Mouse (Mus musculus): ENCODE data around the gene 2410002F23Rik. TPM values are rescaled to one million over a fixed set of nuclear protein-coding genes. Genes with fewer than 3 reads are reported as not detected.
"Not testable (repeated sequence)": the region's sequence is repeated elsewhere in the genome, so short reads cannot be mapped to it uniquely, and the experiment has no call there.

The 2410002F23Rik gene
- polyA plus RNA-seq (2014; fragmentation: Nextera tagmentation; extraction: Ambion mirVana): 143 TPM in 2 replicates

DNA sequence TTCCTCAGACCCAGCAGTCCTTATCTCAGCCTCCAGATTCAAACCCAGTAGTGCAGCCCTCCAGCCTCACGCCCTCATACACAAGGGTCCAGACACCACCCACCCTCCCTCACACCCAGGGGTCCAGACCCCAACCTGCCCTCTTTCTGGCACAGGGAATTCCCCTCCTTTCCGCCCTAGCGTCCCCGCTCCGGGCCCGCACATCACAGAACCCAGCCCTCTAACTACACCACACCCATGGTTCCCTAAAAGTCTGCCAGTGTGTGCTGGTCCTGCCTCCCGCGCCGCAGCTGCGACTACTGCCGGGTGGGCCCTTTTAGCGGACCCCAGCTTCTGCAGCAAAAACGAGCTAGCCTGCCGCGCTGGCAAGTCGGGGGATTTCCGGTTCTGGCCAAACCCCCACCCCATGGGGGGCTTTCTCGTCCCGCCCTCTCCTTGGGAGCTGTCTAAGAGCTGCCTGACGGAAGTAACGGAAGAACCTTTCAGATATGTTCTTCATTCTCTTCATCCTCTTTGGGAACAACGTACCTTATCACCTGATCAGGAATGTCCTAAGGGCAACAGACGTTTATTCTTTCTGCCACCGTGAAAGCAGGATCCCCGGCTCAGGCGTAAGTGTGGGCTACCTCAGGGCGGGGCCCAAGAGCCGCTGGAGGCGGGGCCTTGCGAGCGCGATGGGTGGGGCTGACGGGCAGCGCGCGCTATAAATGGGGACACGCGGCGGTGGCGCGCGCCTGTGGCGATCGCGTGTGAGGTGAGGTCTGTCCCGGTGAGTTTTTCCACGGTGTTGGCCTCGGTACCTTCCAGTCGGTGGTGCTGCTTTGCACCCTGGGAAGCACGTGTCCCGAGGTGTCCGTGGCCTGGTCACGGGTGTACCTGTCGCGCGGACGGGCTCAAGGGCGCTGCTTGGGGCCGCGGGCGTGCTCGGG is at the start of gene 2410002F23Rik, which contains the start of gene 1700028J19Rik:
Gene 2410002F23Rik, plus strand, starts transcription at position 668 of the 929 bp plus-strand sequence.
Gene 1700028J19Rik, minus strand, starts transcription at position 641 of the 929 bp plus-strand sequence.
- H3K4me3 ChIP-seq (ENCODE audit: low read depth, low read length): peak within 1 kb of the TSS; percentile 90
- H3K27ac ChIP-seq (ENCODE audit: low read depth, low read length): peak within 1 kb of the TSS; percentile 84
- H3K27me3 ChIP-seq (ENCODE audit: control insufficient read depth, insufficient read depth, low read length): no peaks in the 10 kb centered on the region
- H3K9ac ChIP-seq (ENCODE audit: low read length): peak within 1 kb of the TSS; percentile 94
- no peaks in the 10 kb centered on the region for H3K9me3 ChIP-seq (ENCODE audit: control insufficient read depth, low read length)
- DNase-seq (ENCODE audit: low spot score) (peak; percentile 93), ATAC-seq (ENCODE audit: insufficient read depth, low FRiP score, low TSS enrichment) (peak; percentile 81)
- H3K36me3 ChIP-seq (ENCODE audit: control insufficient read depth, insufficient read depth, low read length): peaks cover 16% of the 10 kb centered on the region
- peaks cover 10% of the 10 kb centered on the region for H3K4me1 ChIP-seq (ENCODE audit: control insufficient read depth, insufficient read depth, low read length)
- WGBS: under 1% methylated on average over 62 of the region's 62 CpGs
- H3K4me2 ChIP-seq (ENCODE audit: low read depth): peak within 1 kb of the TSS; percentile 75

DNA sequence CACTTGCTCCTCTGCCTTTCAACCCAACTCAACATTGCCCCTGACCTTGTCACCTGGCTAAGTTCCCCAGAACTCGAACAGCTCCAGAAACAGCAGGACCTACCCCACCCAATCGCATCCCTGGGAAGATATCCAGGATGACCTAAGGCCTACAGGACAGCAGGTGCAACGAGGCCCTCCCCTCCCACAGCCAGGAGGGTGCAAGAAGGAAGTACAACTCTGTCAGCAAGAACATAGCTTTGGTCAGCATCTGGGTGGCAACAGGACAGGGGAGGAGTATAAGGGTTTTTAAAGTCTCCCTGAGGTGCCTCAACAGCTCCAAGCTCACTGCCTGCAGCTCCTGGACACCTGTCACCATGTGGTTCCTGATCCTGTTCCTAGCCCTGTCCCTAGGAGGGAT is 48.6 kb upstream of the 2410002F23Rik start, which contains the start of gene Klk1b3:
Gene Klk1b3, plus strand, starts transcription at position 301 of the 400 bp plus-strand sequence.
- H3K9ac ChIP-seq (ENCODE audit: low read length): no peak within 1 kb of the TSS
- H3K4me1 ChIP-seq (ENCODE audit: control insufficient read depth, insufficient read depth, low read length): no peaks in the 10 kb centered on the region
- ATAC-seq (ENCODE audit: insufficient read depth, low FRiP score, low TSS enrichment): no peak

DNA sequence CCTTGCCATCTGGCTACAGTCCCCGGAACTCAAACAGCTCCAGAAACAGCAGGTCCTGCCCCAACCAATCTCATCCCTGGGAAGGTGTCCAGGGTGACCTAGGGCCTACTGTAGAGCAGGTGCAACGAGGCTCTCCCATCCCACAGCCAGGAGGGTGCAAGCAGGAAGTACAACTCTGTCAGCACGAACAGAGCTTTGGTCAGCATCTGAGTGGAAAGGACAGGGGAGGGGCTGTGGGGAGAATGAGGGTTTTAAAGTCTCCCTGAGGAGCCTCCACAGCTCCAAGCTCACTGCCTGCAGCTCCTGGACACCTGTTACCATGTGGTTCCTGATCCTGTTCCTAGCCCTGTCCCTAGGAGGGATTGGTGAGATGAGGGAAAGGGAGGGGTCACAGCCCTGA is 39.4 kb upstream of the 2410002F23Rik start, which contains the start of gene Klk1b4:
Gene Klk1b4, plus strand, starts transcription at position 301 of the 400 bp plus-strand sequence.
- WGBS: 45% methylated on average over 3 of the region's 3 CpGs
- H3K36me3 ChIP-seq (ENCODE audit: control insufficient read depth, insufficient read depth, low read length); ATAC-seq (ENCODE audit: insufficient read depth, low FRiP score, low TSS enrichment); H3K4me2 ChIP-seq (ENCODE audit: low read depth); H3K9ac ChIP-seq (ENCODE audit: low read length); H3K4me3 ChIP-seq (ENCODE audit: low read depth, low read length); H3K9me3 ChIP-seq (ENCODE audit: control insufficient read depth, low read length); H3K4me1 ChIP-seq (ENCODE audit: control insufficient read depth, insufficient read depth, low read length); DNase-seq (ENCODE audit: low spot score); H3K27me3 ChIP-seq (ENCODE audit: control insufficient read depth, insufficient read depth, low read length); H3K27ac ChIP-seq (ENCODE audit: low read depth, low read length): not testable (repeated sequence)

More for the DNA sequence above, 48.6 kb upstream of the 2410002F23Rik start, which contains the start of gene Klk1b3:
- H3K36me3 ChIP-seq (ENCODE audit: control insufficient read depth, insufficient read depth, low read length): no peaks in the 10 kb centered on the region
- DNase-seq (ENCODE audit: low spot score): no peak
- no peaks in the 10 kb centered on the region for H3K27me3 ChIP-seq (ENCODE audit: control insufficient read depth, insufficient read depth, low read length)
- WGBS: 64% methylated on average over 3 of the region's 3 CpGs
- no peak within 1 kb of the TSS for H3K27ac ChIP-seq (ENCODE audit: low read depth, low read length)
- H3K9me3 ChIP-seq (ENCODE audit: control insufficient read depth, low read length): no peaks in the 10 kb centered on the region
- no peak within 1 kb of the TSS for H3K4me2 ChIP-seq (ENCODE audit: low read depth)
- H3K4me3 ChIP-seq (ENCODE audit: low read depth, low read length): no peak within 1 kb of the TSS

DNA sequence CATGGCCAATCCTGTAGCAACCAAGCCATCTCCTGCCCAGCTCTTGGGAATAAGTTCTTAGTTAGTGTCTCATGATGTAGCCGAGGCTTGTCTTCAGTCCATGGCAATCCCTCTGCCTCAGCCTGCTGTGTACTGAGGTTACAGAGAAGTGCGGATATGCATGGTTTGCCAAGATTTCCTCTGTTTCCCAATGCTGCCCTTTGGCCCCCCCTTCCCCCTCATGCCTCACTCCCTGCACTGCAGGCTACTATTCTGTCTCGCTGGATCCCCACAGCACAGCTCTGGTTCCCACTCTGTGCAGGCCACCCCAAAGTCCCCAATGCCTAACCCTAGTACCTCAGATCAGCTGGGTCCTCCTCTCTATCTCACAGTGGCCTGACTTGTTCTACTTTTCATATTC is 38.2 kb upstream of the 2410002F23Rik start:
- WGBS: 86% methylated on average over 3 of the region's 3 CpGs
- Histone ChIP-seq H3K27ac (ENCODE audit: low read depth, low read length) (no peak overlapping the region), H3K9me3 (ENCODE audit: control insufficient read depth, low read length) (no peaks in the 10 kb centered on the region), H3K4me1 (ENCODE audit: control insufficient read depth, insufficient read depth, low read length) (no peaks in the 10 kb centered on the region), H3K4me3 (ENCODE audit: low read depth, low read length) (no peak overlapping the region), H3K9ac (ENCODE audit: low read length) (no peak overlapping the region), H3K27me3 (ENCODE audit: control insufficient read depth, insufficient read depth, low read length) (no peaks in the 10 kb centered on the region), H3K36me3 (ENCODE audit: control insufficient read depth, insufficient read depth, low read length) (no peaks in the 10 kb centered on the region), H3K4me2 (ENCODE audit: low read depth) (no peak overlapping the region)
- ATAC-seq (ENCODE audit: insufficient read depth, low FRiP score, low TSS enrichment) (no peak), DNase-seq (ENCODE audit: low spot score) (no peak)

DNA sequence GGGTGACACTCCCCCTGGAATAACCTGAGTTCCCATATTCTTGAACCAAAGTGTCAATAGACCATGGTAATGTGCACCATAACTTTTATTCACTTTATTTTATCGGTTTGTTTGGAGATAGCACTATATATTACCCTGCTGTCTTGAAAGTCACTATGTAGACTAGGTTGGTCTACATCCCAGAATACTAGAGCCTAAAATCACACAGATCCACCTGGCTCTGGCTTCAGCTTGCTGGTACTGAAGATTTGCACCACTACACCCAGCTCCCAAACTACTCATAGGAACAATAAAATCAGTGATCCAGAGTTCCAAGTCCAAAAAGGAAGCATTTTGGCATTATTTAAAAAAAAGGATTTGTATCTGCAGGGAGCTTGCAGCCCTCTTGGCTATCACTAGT is 30.9 kb upstream of the 2410002F23Rik start, which contains the start of gene Klk1b5:
Gene Klk1b5, plus strand, starts transcription at position 301 of the 400 bp plus-strand sequence.
- Histone ChIP-seq H3K27me3 (ENCODE audit: control insufficient read depth, insufficient read depth, low read length) (no peaks in the 10 kb centered on the region), H3K9me3 (ENCODE audit: control insufficient read depth, low read length) (no peaks in the 10 kb centered on the region), H3K4me1 (ENCODE audit: control insufficient read depth, insufficient read depth, low read length) (no peaks in the 10 kb centered on the region), H3K9ac (ENCODE audit: low read length) (no peak within 1 kb of the TSS), H3K36me3 (ENCODE audit: control insufficient read depth, insufficient read depth, low read length) (no peaks in the 10 kb centered on the region), H3K4me3 (ENCODE audit: low read depth, low read length) (no peak within 1 kb of the TSS), H3K4me2 (ENCODE audit: low read depth) (no peak within 1 kb of the TSS), H3K27ac (ENCODE audit: low read depth, low read length) (no peak within 1 kb of the TSS)
- DNase-seq (ENCODE audit: low spot score) (no peak), ATAC-seq (ENCODE audit: insufficient read depth, low FRiP score, low TSS enrichment) (no peak)
- WGBS: 79% methylated on average over 1 of the region's 1 CpGs

DNA sequence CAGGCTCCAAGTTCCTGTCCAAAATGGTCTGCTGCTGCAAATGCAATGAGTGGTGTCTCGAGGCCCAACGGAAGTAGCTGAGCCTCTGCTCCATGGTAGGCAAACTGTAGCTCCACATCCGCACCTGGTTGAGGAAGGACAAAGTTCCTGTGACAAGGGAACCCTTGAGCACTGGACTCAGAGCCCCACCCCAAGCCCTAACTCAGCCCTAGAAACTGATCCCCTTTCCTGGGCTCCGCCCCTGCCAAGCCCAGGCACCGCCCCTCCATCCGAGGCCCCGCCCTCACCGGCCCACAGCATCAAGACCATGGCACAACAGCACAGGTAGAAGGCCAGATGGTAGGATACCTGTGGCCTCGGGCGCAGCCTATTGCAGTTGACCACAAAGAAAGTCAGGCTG is 24.9 kb upstream of the 2410002F23Rik start:
- 75% methylated on average over 8 of the region's 10 CpGs for WGBS
- not testable (repeated sequence) for DNase-seq (ENCODE audit: low spot score)

DNA sequence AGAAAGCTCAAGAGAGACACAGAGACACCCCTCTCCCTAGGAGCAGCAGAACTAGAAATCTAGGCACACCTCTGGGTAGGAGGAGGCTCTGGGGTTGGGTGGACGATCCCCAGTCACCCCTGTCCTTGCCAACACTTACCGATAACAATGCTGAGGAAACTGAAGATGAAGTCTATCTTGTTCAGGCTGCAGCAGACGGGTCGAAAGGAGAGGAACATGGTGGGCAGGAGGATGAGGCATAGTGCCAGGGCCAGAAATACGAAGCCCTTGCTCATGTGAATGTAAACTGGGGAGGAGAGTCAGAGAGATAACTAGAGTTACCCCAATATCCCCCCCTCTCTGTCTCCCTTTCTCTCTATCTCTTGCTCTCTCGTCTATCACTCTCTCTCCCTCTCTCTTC is 24.2 kb upstream of the 2410002F23Rik start:
- not testable (repeated sequence) for H3K9me3 ChIP-seq (ENCODE audit: control insufficient read depth, low read length)
- WGBS: 82% methylated on average over 6 of the region's 6 CpGs

More for the DNA sequence above, 24.9 kb upstream of the 2410002F23Rik start:
- ATAC-seq (ENCODE audit: insufficient read depth, low FRiP score, low TSS enrichment); H3K36me3 ChIP-seq (ENCODE audit: control insufficient read depth, insufficient read depth, low read length); H3K27me3 ChIP-seq (ENCODE audit: control insufficient read depth, insufficient read depth, low read length); H3K4me2 ChIP-seq (ENCODE audit: low read depth); H3K9ac ChIP-seq (ENCODE audit: low read length); H3K4me1 ChIP-seq (ENCODE audit: control insufficient read depth, insufficient read depth, low read length); H3K4me3 ChIP-seq (ENCODE audit: low read depth, low read length); H3K27ac ChIP-seq (ENCODE audit: low read depth, low read length); H3K9me3 ChIP-seq (ENCODE audit: control insufficient read depth, low read length): not testable (repeated sequence)

DNA sequence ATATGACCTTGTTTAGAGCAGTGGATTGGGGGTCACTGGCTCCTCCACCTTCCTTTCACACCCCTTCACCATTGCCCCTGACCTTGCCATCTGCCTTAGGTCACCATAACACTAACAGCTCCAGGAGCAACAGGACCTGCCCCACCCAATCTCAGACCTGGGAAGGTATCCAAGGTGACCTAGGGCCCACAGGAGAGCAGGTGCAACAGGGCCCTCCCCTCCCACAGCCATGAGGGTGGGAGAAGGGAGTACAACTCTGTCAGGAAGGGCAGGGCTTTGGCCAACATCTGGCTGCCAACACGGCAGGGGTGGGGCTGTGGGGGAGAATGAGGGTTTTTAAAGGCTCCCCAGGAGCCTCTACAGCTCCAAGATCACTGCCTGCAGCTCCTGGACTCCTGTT is 21.4 kb upstream of the 2410002F23Rik start, which contains the start of gene Klk1:
Gene Klk1, plus strand, starts transcription at position 285 of the 400 bp plus-strand sequence.
- H3K4me3 ChIP-seq (ENCODE audit: low read depth, low read length): no peak within 1 kb of the TSS
- WGBS: 50% methylated on average over 1 of the region's 1 CpGs

More for the DNA sequence above, 24.2 kb upstream of the 2410002F23Rik start:
- DNase-seq (ENCODE audit: low spot score); ATAC-seq (ENCODE audit: insufficient read depth, low FRiP score, low TSS enrichment); H3K4me1 ChIP-seq (ENCODE audit: control insufficient read depth, insufficient read depth, low read length); H3K36me3 ChIP-seq (ENCODE audit: control insufficient read depth, insufficient read depth, low read length); H3K4me3 ChIP-seq (ENCODE audit: low read depth, low read length); H3K27me3 ChIP-seq (ENCODE audit: control insufficient read depth, insufficient read depth, low read length); H3K27ac ChIP-seq (ENCODE audit: low read depth, low read length); H3K4me2 ChIP-seq (ENCODE audit: low read depth); H3K9ac ChIP-seq (ENCODE audit: low read length): not testable (repeated sequence)

More for the DNA sequence above, 21.4 kb upstream of the 2410002F23Rik start, which contains the start of gene Klk1:
- Histone ChIP-seq H3K4me1 (ENCODE audit: control insufficient read depth, insufficient read depth, low read length) (no peaks in the 10 kb centered on the region), H3K27ac (ENCODE audit: low read depth, low read length) (no peak within 1 kb of the TSS), H3K9ac (ENCODE audit: low read length) (no peak within 1 kb of the TSS), H3K36me3 (ENCODE audit: control insufficient read depth, insufficient read depth, low read length) (no peaks in the 10 kb centered on the region), H3K4me2 (ENCODE audit: low read depth) (no peak within 1 kb of the TSS), H3K9me3 (ENCODE audit: control insufficient read depth, low read length) (no peaks in the 10 kb centered on the region), H3K27me3 (ENCODE audit: control insufficient read depth, insufficient read depth, low read length) (no peaks in the 10 kb centered on the region)
- DNase-seq (ENCODE audit: low spot score): no peak
- ATAC-seq (ENCODE audit: insufficient read depth, low FRiP score, low TSS enrichment): no peak

Measured in neural tube, embryonic 11.5 days (tissue).